Mouse (Mus musculus): ENCODE data around the gene Kank1.

DNA sequence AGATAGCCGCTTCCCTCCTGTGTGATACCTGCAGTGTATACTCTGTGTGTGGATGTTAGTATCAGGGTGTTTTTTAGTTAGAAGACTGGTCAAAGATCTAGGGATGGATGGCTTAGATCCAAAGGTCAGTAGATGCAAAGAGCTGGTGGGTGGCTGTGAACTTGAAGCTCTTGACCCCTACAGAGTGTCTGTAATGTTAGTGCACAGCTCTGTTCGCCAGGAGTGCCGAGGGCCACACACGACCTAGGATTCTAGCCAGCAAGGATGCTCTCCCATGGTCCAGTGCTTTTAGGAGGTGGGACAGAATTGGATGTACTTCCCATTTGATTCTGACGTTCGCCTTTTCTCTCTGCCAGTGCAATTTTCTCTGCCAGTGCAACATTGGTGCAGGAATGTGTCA, 201.5 kb downstream of the Kank1 start:
- TF ChIP-seq POLR2A (IDR thresholded peaks at IDR 0.05; ENCODE audit: borderline replicate concordance, extremely low read depth, insufficient read depth, insufficient read length, poor library complexity, severe bottlenecking) (no peak), CTCF (IDR thresholded peaks at IDR 0.05; ENCODE audit: borderline replicate concordance, extremely low read depth, insufficient read depth, insufficient read length) (no peak)

Measured in brain, embryonic 14.5 days (tissue).